Mouse (Mus musculus) kidney, adult 18-20 months (tissue): ENCODE results near the gene Agpat2.

Experiments
- DNase-seq: peaks from one replicate; pipeline ENCODE4 v3.0.0; 2021

Gene Agpat2

GRCm38 (mm10) chr2:26603720-26604671 is at the start of gene Agpat2:
Agpat2 (minus strand) TSS chr2:26604417.
- peak; percentile 83 for DNase-seq

GRCm38 (mm10) chr2:26646643-26647293 is 42.6 kb upstream of the Agpat2 start:
- DNase-seq = peak; percentile 72

- DNase-seq = peak; percentile 33
Observed at GRCm38 (mm10) chr2:26643942-26644341, 39.7 kb upstream of the Agpat2 start.

- DNase-seq = no peak
Observed at GRCm38 (mm10) chr2:26641006-26641647, 36.9 kb upstream of the Agpat2 start.

GRCm38 (mm10) chr2:26639838-26640830 is 35.9 kb upstream of the Agpat2 start:
- peak; percentile 99 for DNase-seq

GRCm38 (mm10) chr2:26639083-26639482 is 34.9 kb upstream of the Agpat2 start:
- DNase-seq = peak; percentile 48

GRCm38 (mm10) chr2:26638572-26638971 is 34.4 kb upstream of the Agpat2 start:
- DNase-seq = no peak

GRCm38 (mm10) chr2:26638039-26638438 is 33.8 kb upstream of the Agpat2 start:
- DNase-seq = no peak

GRCm38 (mm10) chr2:26637316-26637932 is 33.2 kb upstream of the Agpat2 start:
- DNase-seq = no peak

GRCm38 (mm10) chr2:26636325-26636635 is 32.1 kb upstream of the Agpat2 start:
- no peak for DNase-seq

- DNase-seq = no peak
Observed at GRCm38 (mm10) chr2:26635489-26636324, 31.5 kb upstream of the Agpat2 start.

- DNase-seq = no peak
Observed at GRCm38 (mm10) chr2:26634629-26635488, 30.6 kb upstream of the Agpat2 start.

- no peak for DNase-seq
Observed at GRCm38 (mm10) chr2:26633953-26634530, 29.8 kb upstream of the Agpat2 start.

- no peak for DNase-seq
Observed at GRCm38 (mm10) chr2:26632541-26633395, 28.6 kb upstream of the Agpat2 start.

- no peak for DNase-seq
Observed at GRCm38 (mm10) chr2:26628792-26629437, 24.7 kb upstream of the Agpat2 start.

GRCm38 (mm10) chr2:26627921-26628739 is 23.9 kb upstream of the Agpat2 start, which contains the start of gene Fam69b:
Fam69b (plus strand) TSS chr2:26628457.
- DNase-seq = peak; percentile 67

- no peak for DNase-seq
Observed at GRCm38 (mm10) chr2:26626081-26626480, 21.9 kb upstream of the Agpat2 start.
